Mouse (Mus musculus) E14TG2a.4 (cell line): ENCODE results near the gene Plb1.
A peak's percentile ranks its signal among the peaks of the same experiment; 100 is the strongest.

ENCODE experiments used
- H3K27me3 ChIP-seq: 2 replicates; pipeline ENCODE4 v1.6.1; 2014; ENCODE audit warnings: low read length, control low read depth; ENCODE audit not compliant: insufficient read depth
- H3K36me3 ChIP-seq: 2 replicates; pipeline ENCODE4 v1.6.1; 2014; ENCODE audit warnings: low read length, control low read depth; ENCODE audit not compliant: insufficient read depth
- H3K4me1 ChIP-seq: replicated peaks from 2 replicates; pipeline ENCODE4 v1.6.1; 2014; ENCODE audit warnings: low read depth, low read length, control low read depth
- H3K4me3 ChIP-seq: replicated peaks from 2 replicates; pipeline ENCODE4 v1.5.1; 2014; ENCODE audit warnings: mild to moderate bottlenecking, low read length
- H3K9me3 ChIP-seq: 2 replicates; pipeline ENCODE4 v1.6.1; 2014; ENCODE audit warnings: low read length, control low read depth
- CTCF ChIP-seq: conservative IDR thresholded peaks from 2 replicates; pipeline ENCODE4 v1.5.1; 2014; ENCODE audit warnings: low read length
- NANOG ChIP-seq: IDR thresholded peaks from 2 replicates; pipeline ENCODE4 v1.6.1; 2014; ENCODE audit warnings: borderline replicate concordance, low read length, mixed read lengths
- POU5F1 ChIP-seq: IDR thresholded peaks from 2 replicates; pipeline ENCODE4 v1.6.1; 2014; ENCODE audit warnings: low read length, borderline replicate concordance

The Plb1 gene

GRCm38 (mm10) chr5:32232474-32232873 is at the start of gene Plb1:
TSS of gene Plb1 (plus strand) at chr5:32232708.
- H3K4me3 ChIP-seq: no peak within 1 kb of the TSS
- peaks cover 4% of the 10 kb centered on the region; the same call in 1 of the 2 replicates for H3K27me3 ChIP-seq
- peaks cover 8% of the 10 kb centered on the region for H3K9me3 ChIP-seq
- TF ChIP-seq NANOG (no peak), CTCF (no peak), POU5F1 (no peak)
- no peaks in the 10 kb centered on the region for H3K36me3 ChIP-seq
- peaks cover 7% of the 10 kb centered on the region for H3K4me1 ChIP-seq

GRCm38 (mm10) chr5:32182885-32183629 is 49.5 kb upstream of the Plb1 start:
- Histone ChIP-seq H3K4me1 (peaks cover 23% of the 10 kb centered on the region), H3K36me3 (no peaks in the 10 kb centered on the region), H3K27me3 (peaks cover 10% of the 10 kb centered on the region), H3K4me3 (peak overlapping the region; percentile 26; the same call in 1 of the 2 replicates), H3K9me3 (no peaks in the 10 kb centered on the region)
- TF ChIP-seq NANOG (no peak), CTCF (no peak), POU5F1 (no peak)

GRCm38 (mm10) chr5:32187717-32188116 is 44.8 kb upstream of the Plb1 start:
- H3K4me3 ChIP-seq: no peak overlapping the region
- TF ChIP-seq POU5F1: no peak
- no peak for TF ChIP-seq NANOG
- no peak for TF ChIP-seq CTCF
- H3K36me3 ChIP-seq: no peaks in the 10 kb centered on the region
- H3K27me3 ChIP-seq: peaks cover 3% of the 10 kb centered on the region; the same call in 1 of the 2 replicates
- peaks cover 20% of the 10 kb centered on the region for H3K4me1 ChIP-seq
- H3K9me3 ChIP-seq: no peaks in the 10 kb centered on the region

GRCm38 (mm10) chr5:32191259-32191658 is 41.2 kb upstream of the Plb1 start:
- Histone ChIP-seq H3K4me1 (peaks cover 6% of the 10 kb centered on the region), H3K9me3 (no peaks in the 10 kb centered on the region), H3K4me3 (no peak overlapping the region), H3K27me3 (no peaks in the 10 kb centered on the region), H3K36me3 (no peaks in the 10 kb centered on the region)
- TF ChIP-seq NANOG (no peak), CTCF (no peak), POU5F1 (no peak)

- peaks cover 7% of the 10 kb centered on the region for H3K4me1 ChIP-seq
- H3K9me3 ChIP-seq: no peaks in the 10 kb centered on the region
- H3K36me3 ChIP-seq: no peaks in the 10 kb centered on the region
- no peaks in the 10 kb centered on the region for H3K27me3 ChIP-seq
- H3K4me3 ChIP-seq: no peak overlapping the region
- no peak for TF ChIP-seq CTCF
Measured at GRCm38 (mm10) chr5:32192016-32192845, 40.3 kb upstream of the Plb1 start.

GRCm38 (mm10) chr5:32194236-32194635 is 38.3 kb upstream of the Plb1 start:
- TF ChIP-seq CTCF (no peak), NANOG (no peak), POU5F1 (no peak)
- H3K9me3 ChIP-seq: no peaks in the 10 kb centered on the region
- no peak overlapping the region for H3K4me3 ChIP-seq
- peaks cover 9% of the 10 kb centered on the region; the same call in 1 of the 2 replicates for H3K27me3 ChIP-seq
- peaks cover 11% of the 10 kb centered on the region for H3K4me1 ChIP-seq
- no peaks in the 10 kb centered on the region for H3K36me3 ChIP-seq

GRCm38 (mm10) chr5:32195857-32196609 is 36.5 kb upstream of the Plb1 start:
- H3K27me3 ChIP-seq: peaks cover 10% of the 10 kb centered on the region; the same call in 1 of the 2 replicates
- H3K4me3 ChIP-seq: no peak overlapping the region
- peaks cover 16% of the 10 kb centered on the region for H3K4me1 ChIP-seq
- H3K36me3 ChIP-seq: no peaks in the 10 kb centered on the region
- H3K9me3 ChIP-seq: no peaks in the 10 kb centered on the region
- no peak for TF ChIP-seq POU5F1
- no peak for TF ChIP-seq CTCF
- TF ChIP-seq NANOG: no peak

- no peak overlapping the region for H3K4me3 ChIP-seq
- peaks cover 10% of the 10 kb centered on the region; the same call in 1 of the 2 replicates for H3K27me3 ChIP-seq
- no peak for TF ChIP-seq POU5F1
- TF ChIP-seq CTCF: peak; percentile 81
- peaks cover 7% of the 10 kb centered on the region; the same call in 1 of the 2 replicates for H3K9me3 ChIP-seq
- no peaks in the 10 kb centered on the region for H3K36me3 ChIP-seq
- H3K4me1 ChIP-seq: peaks cover 16% of the 10 kb centered on the region
Measured at GRCm38 (mm10) chr5:32197698-32198097, 34.8 kb upstream of the Plb1 start.
